Mouse (Mus musculus) lung, postnatal 36 days (tissue): ENCODE data around the gene Frs3.
A peak's percentile ranks its signal among the peaks of the same experiment; 100 is the strongest.
"Not testable (repeated sequence)": the region's sequence is repeated elsewhere in the genome, so short reads cannot be mapped to it uniquely, and the experiment has no call there.

Experiments used
- DNase-seq: peaks from one replicate; pipeline ENCODE4 v3.0.0; 2022; ENCODE audit warnings: mixed read lengths

The Frs3 gene

GRCm38 (mm10) chr17:47688608-47689575 lies at the start of gene Frs3:
Gene Frs3, plus strand, starts transcription at chr17:47689030.
- DNase-seq = peak; percentile 64

GRCm38 (mm10) chr17:47642992-47643391 lies 45.8 kb upstream of the Frs3 start:
- DNase-seq = no peak

GRCm38 (mm10) chr17:47646683-47647082 lies 42.1 kb upstream of the Frs3 start:
- peak; percentile 90 for DNase-seq

GRCm38 (mm10) chr17:47648966-47649365 lies 39.9 kb upstream of the Frs3 start:
- no peak for DNase-seq

GRCm38 (mm10) chr17:47651953-47652352 lies 36.9 kb upstream of the Frs3 start:
- no peak for DNase-seq

GRCm38 (mm10) chr17:47654346-47654745 lies 34.5 kb upstream of the Frs3 start:
- DNase-seq = not testable (repeated sequence)

- no peak for DNase-seq
Measured at GRCm38 (mm10) chr17:47655697-47656096, 33.1 kb upstream of the Frs3 start.

GRCm38 (mm10) chr17:47657901-47658300 lies 30.9 kb upstream of the Frs3 start:
- DNase-seq = no peak

GRCm38 (mm10) chr17:47658741-47659243 lies 30.0 kb upstream of the Frs3 start:
- DNase-seq = no peak

GRCm38 (mm10) chr17:47663009-47663713 lies 25.7 kb upstream of the Frs3 start:
- DNase-seq = no peak

GRCm38 (mm10) chr17:47664474-47664873 lies 24.4 kb upstream of the Frs3 start:
- DNase-seq = no peak

- DNase-seq = no peak
Measured at GRCm38 (mm10) chr17:47669166-47669565, 19.7 kb upstream of the Frs3 start.

GRCm38 (mm10) chr17:47671988-47672310 lies 16.9 kb upstream of the Frs3 start:
- DNase-seq = no peak

- peak; percentile 67 for DNase-seq
Measured at GRCm38 (mm10) chr17:47672311-47673111, 16.3 kb upstream of the Frs3 start.

GRCm38 (mm10) chr17:47676581-47676980 lies 12.2 kb upstream of the Frs3 start:
- DNase-seq = peak; percentile 85

GRCm38 (mm10) chr17:47678238-47678637 lies 10.6 kb upstream of the Frs3 start:
- no peak for DNase-seq

GRCm38 (mm10) chr17:47678702-47679101 lies 10.1 kb upstream of the Frs3 start:
- DNase-seq = no peak

- no peak for DNase-seq
Measured at GRCm38 (mm10) chr17:47682836-47683235, 6.0 kb upstream of the Frs3 start.

GRCm38 (mm10) chr17:47687409-47688343 lies 1.2 kb upstream of the Frs3 start:
- peak; percentile 98 for DNase-seq

- no peak for DNase-seq
Measured at GRCm38 (mm10) chr17:47688344-47688607, 554 bp upstream of the Frs3 start, which contains the start of gene Tomm6. Gene Tomm6, minus strand, starts transcription at chr17:47688386.

- no peak for DNase-seq
Measured at GRCm38 (mm10) chr17:47689894-47690293, 1.1 kb downstream of the Frs3 start.

GRCm38 (mm10) chr17:47691650-47692049 lies 2.8 kb downstream of the Frs3 start:
- no peak for DNase-seq
